Mouse (Mus musculus): Measurements from ENCODE around the gene Arid1a. TPM values are rescaled to one million over a fixed set of nuclear protein-coding genes. Genes with fewer than 3 reads are reported as not detected.

Gene Arid1a
- total and polyA plus RNA-seq, 3 experiments: 22.2 to 224 (median 205) TPM

DNA sequence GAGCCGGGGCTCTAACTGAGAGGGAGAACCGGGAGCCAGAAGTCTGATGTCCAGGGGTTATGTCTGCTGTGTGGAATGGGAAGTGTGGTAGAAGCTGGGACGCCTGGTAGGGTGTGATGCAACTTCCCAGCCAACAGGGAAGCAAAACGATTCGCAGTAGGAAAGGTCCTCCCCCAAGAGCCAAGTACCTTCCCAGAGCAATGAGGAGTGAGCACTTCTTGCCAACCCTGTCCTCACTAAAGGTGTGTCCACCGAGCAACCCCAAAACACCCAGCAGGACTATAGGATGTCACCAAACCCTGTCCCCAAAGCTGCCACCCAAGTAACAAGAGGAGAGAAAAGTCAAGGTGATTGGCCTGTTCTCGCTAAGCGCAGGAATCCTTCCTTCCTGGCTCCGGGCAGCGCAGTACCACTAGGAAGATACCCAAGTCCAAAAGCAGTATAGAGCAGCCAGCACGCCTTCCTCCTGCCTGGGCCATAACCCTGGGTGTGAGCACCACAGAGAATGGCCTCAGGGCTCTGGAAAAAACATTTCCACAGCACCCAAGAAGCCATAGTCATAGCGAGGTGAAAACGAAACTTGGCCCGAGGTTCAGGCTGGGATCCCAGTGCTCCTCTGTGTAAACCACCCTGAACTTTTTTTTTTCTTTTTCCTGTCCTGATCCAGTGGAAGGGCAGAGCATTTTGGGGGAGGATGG, 125.3 kb downstream of the Arid1a start:
- H3K4me3 ChIP-seq (ENCODE audit: low read depth, low read length): no peak overlapping the region
- ATAC-seq (ENCODE audit: extremely low read depth, insufficient number of reproducible peaks, low FRiP score, poor library complexity, severe bottlenecking): no peak
- peaks cover 14% of the 10 kb centered on the region; the same call in 1 of the 2 replicates for H3K27me3 ChIP-seq (ENCODE audit: insufficient read depth, low read length)
- H3K36me3 ChIP-seq (replicated peaks): peaks cover 23% of the 10 kb centered on the region
- no peak for DNase-seq (ENCODE audit: low spot score)
- no peak for TF ChIP-seq GATA1 (IDR thresholded peaks at IDR 0.05; ENCODE audit: borderline replicate concordance, low read length)
- no peak for TF ChIP-seq TAL1 (conservative IDR thresholded peaks at IDR 0.05; ENCODE audit: low read depth, low read length)
- no peak for TF ChIP-seq CTCF (IDR thresholded peaks at IDR 0.05; ENCODE audit: low read depth, low read length)
- TF ChIP-seq POLR2AphosphoS5 (IDR thresholded peaks at IDR 0.05; ENCODE audit: insufficient replicate concordance, low read depth, low read length): no peak
- TF ChIP-seq GATA2 (IDR thresholded peaks at IDR 0.05; ENCODE audit: borderline replicate concordance, low read depth, low read length): no peak
- peaks cover 22% of the 10 kb centered on the region for H3K4me1 ChIP-seq (ENCODE audit: insufficient read depth, low read depth, low read length)
- H3K9me3 ChIP-seq (replicated peaks): no peaks in the 10 kb centered on the region

DNA sequence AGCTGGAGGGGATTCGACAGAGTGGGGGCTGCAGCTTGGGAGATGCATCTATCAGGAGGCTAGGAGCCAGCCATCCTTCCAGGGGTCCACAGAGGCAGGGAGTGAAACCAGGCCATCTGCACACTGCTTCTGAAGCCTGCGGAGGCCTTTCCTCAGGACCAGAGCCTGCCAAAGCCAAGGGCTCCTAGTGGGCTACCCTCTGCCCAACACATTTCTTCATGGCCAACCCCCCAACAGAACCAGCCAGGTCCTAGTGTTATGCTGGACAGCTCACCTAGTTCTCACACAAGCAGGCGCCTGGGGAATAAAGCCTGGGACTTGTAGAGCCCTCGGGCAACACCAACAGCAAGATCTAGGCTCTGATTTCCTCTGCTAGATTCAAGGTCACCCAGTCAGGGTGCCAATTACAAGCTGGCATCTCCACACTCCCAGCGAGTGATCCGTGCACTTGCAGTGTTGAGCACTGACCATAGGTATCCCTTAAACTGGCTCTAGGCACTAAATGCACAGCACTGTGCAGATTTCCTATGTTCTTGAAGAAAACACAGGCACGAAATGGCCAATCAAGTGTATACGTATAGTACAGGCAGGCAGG, 126.1 kb downstream of the Arid1a start:
- Histone ChIP-seq H3K4me3 (ENCODE audit: low read depth, low read length) (no peak overlapping the region), H3K9me3 (replicated peaks) (no peaks in the 10 kb centered on the region), H3K36me3 (replicated peaks) (peaks cover 31% of the 10 kb centered on the region), H3K27me3 (ENCODE audit: insufficient read depth, low read length) (peaks cover 14% of the 10 kb centered on the region; the same call in 1 of the 2 replicates), H3K4me1 (ENCODE audit: insufficient read depth, low read depth, low read length) (peaks cover 25% of the 10 kb centered on the region)
- no peak for ATAC-seq (ENCODE audit: extremely low read depth, insufficient number of reproducible peaks, low FRiP score, poor library complexity, severe bottlenecking)
- TF ChIP-seq GATA2 (IDR thresholded peaks at IDR 0.05; ENCODE audit: borderline replicate concordance, low read depth, low read length): no peak
- TF ChIP-seq GATA1 (IDR thresholded peaks at IDR 0.05; ENCODE audit: borderline replicate concordance, low read length): no peak
- TF ChIP-seq POLR2AphosphoS5 (IDR thresholded peaks at IDR 0.05; ENCODE audit: insufficient replicate concordance, low read depth, low read length): no peak
- TF ChIP-seq TAL1 (conservative IDR thresholded peaks at IDR 0.05; ENCODE audit: low read depth, low read length): no peak
- TF ChIP-seq CTCF (IDR thresholded peaks at IDR 0.05; ENCODE audit: low read depth, low read length): no peak
- DNase-seq (ENCODE audit: low spot score): no peak

DNA sequence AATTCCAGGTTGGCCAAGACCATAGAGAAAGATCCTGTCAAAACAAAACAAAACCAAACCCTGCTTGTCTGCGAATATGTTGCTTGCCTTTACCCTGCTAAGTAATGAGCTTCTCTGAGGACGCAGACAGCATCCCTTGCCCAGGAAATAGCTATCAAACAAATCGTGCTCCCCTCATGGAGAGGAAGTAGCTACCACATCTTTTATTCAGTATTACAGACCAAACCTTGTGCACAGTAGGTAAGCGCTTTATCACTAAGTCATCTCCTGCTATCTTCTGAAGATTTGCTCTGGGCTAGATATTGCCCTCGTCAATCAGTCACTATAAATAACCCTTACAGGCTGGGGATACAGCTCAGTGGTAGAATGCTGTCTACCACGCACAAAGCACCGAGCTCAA, 127.4 kb downstream of the Arid1a start:
- DNase-seq (ENCODE audit: low spot score): no peak
- peaks cover 42% of the 10 kb centered on the region for H3K36me3 ChIP-seq (replicated peaks)
- no peaks in the 10 kb centered on the region for H3K9me3 ChIP-seq (replicated peaks)
- TF ChIP-seq GATA1 (IDR thresholded peaks at IDR 0.05; ENCODE audit: borderline replicate concordance, low read length) (no peak), CTCF (IDR thresholded peaks at IDR 0.05; ENCODE audit: low read depth, low read length) (no peak), TAL1 (conservative IDR thresholded peaks at IDR 0.05; ENCODE audit: low read depth, low read length) (no peak), GATA2 (IDR thresholded peaks at IDR 0.05; ENCODE audit: borderline replicate concordance, low read depth, low read length) (no peak), POLR2AphosphoS5 (IDR thresholded peaks at IDR 0.05; ENCODE audit: insufficient replicate concordance, low read depth, low read length) (no peak)
- H3K4me3 ChIP-seq (ENCODE audit: low read depth, low read length): no peak overlapping the region
- peaks cover 29% of the 10 kb centered on the region for H3K4me1 ChIP-seq (ENCODE audit: insufficient read depth, low read depth, low read length)
- ATAC-seq (ENCODE audit: extremely low read depth, insufficient number of reproducible peaks, low FRiP score, poor library complexity, severe bottlenecking): no peak
- peaks cover 14% of the 10 kb centered on the region; the same call in 1 of the 2 replicates for H3K27me3 ChIP-seq (ENCODE audit: insufficient read depth, low read length)

Other genes with a start within 250 kb of the Arid1a start
- gene Kdf1, start 237.8 kb downstream of the Arid1a start, total RNA-seq (2014; fragmentation: Nextera tagmentation): not detected in 2 replicates
- gene Kdf1, start 237.8 kb downstream of the Arid1a start, total RNA-seq (2017): 0.06 TPM in 1 of 2 replicates, not detected in the other
- gene Kdf1, start 237.8 kb downstream of the Arid1a start, polyA plus RNA-seq (2012): not detected in 2 replicates
- gene Nudc, start 210.8 kb downstream of the Arid1a start, total RNA-seq (2014; fragmentation: Nextera tagmentation): 150 and 160 TPM in 2 replicates
- gene Nudc, start 210.8 kb downstream of the Arid1a start, total RNA-seq (2017): 181 and 220 TPM in 2 replicates
- 629 and 697 TPM in 2 replicates for gene Nudc, start 210.8 kb downstream of the Arid1a start, polyA plus RNA-seq (2012)
- gene Nr0b2, start 203.4 kb downstream of the Arid1a start, total RNA-seq (2014; fragmentation: Nextera tagmentation): not detected in 2 replicates
- not detected in 2 replicates for gene Nr0b2, start 203.4 kb downstream of the Arid1a start, total RNA-seq (2017)
- 0.04 TPM in 1 of 2 replicates, not detected in the other for gene Nr0b2, start 203.4 kb downstream of the Arid1a start, polyA plus RNA-seq (2012)
- 1.9 and 3.8 TPM in 2 replicates for gene Gpatch3, start 182.0 kb downstream of the Arid1a start, total RNA-seq (2014; fragmentation: Nextera tagmentation)
- 13.6 and 18.7 TPM in 2 replicates for gene Gpatch3, start 182.0 kb downstream of the Arid1a start, total RNA-seq (2017)
- 9.9 and 11.2 TPM in 2 replicates for gene Gpatch3, start 182.0 kb downstream of the Arid1a start, polyA plus RNA-seq (2012)
- gene Gpn2, start 172.4 kb downstream of the Arid1a start, total RNA-seq (2014; fragmentation: Nextera tagmentation): 2.3 and 10.9 TPM in 2 replicates
- gene Gpn2, start 172.4 kb downstream of the Arid1a start, total RNA-seq (2017): 10.2 and 14.0 TPM in 2 replicates
- gene Gpn2, start 172.4 kb downstream of the Arid1a start, polyA plus RNA-seq (2012): 46.7 and 58.2 TPM in 2 replicates
- 1.4 and 3.4 TPM in 2 replicates for gene Sfn, start 154.6 kb downstream of the Arid1a start, total RNA-seq (2014; fragmentation: Nextera tagmentation)
- gene Sfn, start 154.6 kb downstream of the Arid1a start, total RNA-seq (2017): 0.41 and 0.66 TPM in 2 replicates
- 1.3 and 2.4 TPM in 2 replicates for gene Sfn, start 154.6 kb downstream of the Arid1a start, polyA plus RNA-seq (2012)
- gene Zdhhc18, start 106.6 kb downstream of the Arid1a start, total RNA-seq (2014; fragmentation: Nextera tagmentation): 9.6 and 11.7 TPM in 2 replicates
- 4.4 and 5.3 TPM in 2 replicates for gene Zdhhc18, start 106.6 kb downstream of the Arid1a start, total RNA-seq (2017)
- gene Zdhhc18, start 106.6 kb downstream of the Arid1a start, polyA plus RNA-seq (2012): 11.1 and 11.6 TPM in 2 replicates
- 13.2 and 15.4 TPM in 2 replicates for gene Pigv, start 84.1 kb downstream of the Arid1a start, total RNA-seq (2014; fragmentation: Nextera tagmentation)
- 5.6 and 5.7 TPM in 2 replicates for gene Pigv, start 84.1 kb downstream of the Arid1a start, total RNA-seq (2017)
- gene Pigv, start 84.1 kb downstream of the Arid1a start, polyA plus RNA-seq (2012): 11.4 and 12.7 TPM in 2 replicates
- gene Rps6ka1, start 131.0 kb upstream of the Arid1a start, total RNA-seq (2014; fragmentation: Nextera tagmentation): 27.3 and 29.6 TPM in 2 replicates
- 29.7 and 35.9 TPM in 2 replicates for gene Rps6ka1, start 131.0 kb upstream of the Arid1a start, total RNA-seq (2017)
- gene Rps6ka1, start 131.0 kb upstream of the Arid1a start, polyA plus RNA-seq (2012): 22.3 and 27.4 TPM in 2 replicates
- 313 and 359 TPM in 2 replicates for gene Hmgn2, start 211.9 kb upstream of the Arid1a start, total RNA-seq (2014; fragmentation: Nextera tagmentation)
- gene Hmgn2, start 211.9 kb upstream of the Arid1a start, total RNA-seq (2017): 127 and 148 TPM in 2 replicates
- gene Hmgn2, start 211.9 kb upstream of the Arid1a start, polyA plus RNA-seq (2012): 595 and 658 TPM in 2 replicates
- 21.1 and 21.7 TPM in 2 replicates for gene Dhdds, start 244.1 kb upstream of the Arid1a start, total RNA-seq (2014; fragmentation: Nextera tagmentation)
- gene Dhdds, start 244.1 kb upstream of the Arid1a start, total RNA-seq (2017): 12.5 and 13.4 TPM in 2 replicates
- gene Dhdds, start 244.1 kb upstream of the Arid1a start, polyA plus RNA-seq (2012): 14.5 and 14.9 TPM in 2 replicates